Mouse (Mus musculus) adrenal gland, adult 2 months (tissue): Measurements from ENCODE around the gene Map1b. TPM values are rescaled to one million over a fixed set of nuclear protein-coding genes. Genes with fewer than 3 reads are reported as not detected.
A peak's percentile ranks its signal among the peaks of the same experiment; 100 is the strongest.

Source experiments
- DNase-seq: peaks from one replicate; pipeline ENCODE4 v3.0.0; 2021
- polyA plus RNA-seq: library from polyadenylated mRNA; depleted of rRNA; stranded (reverse); fragments of >200 nt; gene quantifications from 2 replicates; pipeline ENCODE4 v1.2.3, GENCODE M21; 2012
- total RNA-seq, 2 experiments: library from RNA; stranded (reverse); gene quantifications; 2 replicates each; pipeline ENCODE4 v1.2.3; 2021

The Map1b gene
- total and polyA plus RNA-seq, 3 experiments: 4.0 to 110 (median 107) TPM

- DNase-seq: no peak
Measured at GRCm38 (mm10) chr13:99489998-99490397, 26.3 kb downstream of the Map1b start.

- DNase-seq: no peak
Measured at GRCm38 (mm10) chr13:99489175-99489574, 27.2 kb downstream of the Map1b start.

GRCm38 (mm10) chr13:99485861-99486260 is 30.5 kb downstream of the Map1b start:
- DNase-seq: no peak

DNA sequence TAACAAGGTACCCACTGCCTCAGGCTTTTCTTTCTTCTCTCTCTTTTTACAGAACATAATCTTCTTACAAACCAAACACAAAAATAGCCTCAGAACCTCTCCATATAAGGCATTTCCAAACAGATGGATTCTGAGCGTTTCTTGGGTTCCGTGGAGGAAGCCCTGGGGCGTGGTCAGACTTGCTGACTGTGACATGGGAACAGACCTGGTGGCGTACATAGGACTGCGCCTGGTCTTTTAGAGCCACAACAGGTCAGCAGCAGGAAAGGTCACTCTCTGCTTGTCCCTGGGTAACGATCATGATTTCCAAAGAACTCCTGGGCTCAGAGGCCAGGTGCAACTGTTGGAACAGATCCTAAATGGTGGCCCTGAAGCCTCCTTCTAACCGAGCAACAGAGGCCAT is 31.0 kb downstream of the Map1b start:
- no peak for DNase-seq

DNA sequence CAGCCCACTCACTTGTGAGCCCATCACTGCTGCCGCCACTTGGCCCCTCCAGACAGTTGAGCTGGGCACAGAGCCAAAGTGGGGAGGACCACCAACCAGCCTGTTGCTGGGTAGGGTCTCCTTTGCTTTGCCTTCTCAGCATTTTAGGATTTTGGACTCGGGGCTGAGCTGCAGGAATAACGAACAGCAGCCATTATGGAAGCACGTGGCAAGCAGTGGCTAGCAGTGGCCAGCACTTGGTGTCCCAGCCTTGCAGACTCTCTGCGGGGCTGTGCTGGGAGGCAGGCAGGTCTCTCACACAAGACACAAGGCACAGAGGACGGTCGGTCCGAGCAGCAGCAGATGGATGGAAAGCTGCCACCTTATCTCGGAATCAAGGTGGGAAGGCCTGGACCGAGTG is 31.4 kb downstream of the Map1b start:
- no peak for DNase-seq

- no peak for DNase-seq
Measured at GRCm38 (mm10) chr13:99483433-99483832, 32.9 kb downstream of the Map1b start.

GRCm38 (mm10) chr13:99475488-99475887 is 40.9 kb downstream of the Map1b start:
- DNase-seq: peak; percentile 14

DNA sequence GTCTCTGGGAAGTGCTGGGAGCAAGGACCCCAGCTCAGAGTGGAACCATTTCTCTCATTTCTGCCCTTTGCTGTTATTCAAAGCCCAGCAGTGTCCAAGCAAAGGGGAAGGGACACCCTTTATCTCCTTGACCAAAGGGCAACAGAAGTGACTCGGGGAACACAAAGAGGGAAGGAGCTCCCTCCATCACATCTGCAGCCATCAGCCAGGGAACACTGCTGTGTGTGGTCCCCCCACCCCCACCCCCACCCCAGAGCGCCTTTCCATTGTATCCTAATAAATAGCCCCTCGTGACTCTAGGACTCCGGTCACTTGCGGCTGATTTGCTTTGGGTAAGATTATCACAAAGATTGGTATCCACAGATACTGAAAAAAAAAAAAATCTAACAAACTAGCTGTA is 41.3 kb downstream of the Map1b start:
- DNase-seq: no peak

DNA sequence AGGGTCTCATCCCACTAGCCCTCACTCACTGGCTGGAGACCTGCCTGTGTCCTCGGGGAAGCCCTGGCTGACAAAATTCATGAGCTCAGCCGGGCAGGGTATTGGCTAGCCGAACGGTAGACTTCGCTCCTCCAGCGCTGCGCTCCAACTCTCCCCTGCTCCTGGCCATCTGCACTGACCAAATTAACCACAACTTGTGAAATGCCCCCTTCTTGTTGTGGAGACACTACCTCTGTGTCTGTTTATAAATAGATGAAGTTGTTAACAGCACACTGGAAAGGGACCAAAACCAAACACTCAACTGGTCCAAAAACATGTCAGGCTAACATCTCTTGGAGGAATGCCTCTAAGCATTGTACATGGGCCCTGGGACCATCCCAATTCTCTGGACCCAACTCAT is 42.2 kb downstream of the Map1b start:
- no peak for DNase-seq

DNA sequence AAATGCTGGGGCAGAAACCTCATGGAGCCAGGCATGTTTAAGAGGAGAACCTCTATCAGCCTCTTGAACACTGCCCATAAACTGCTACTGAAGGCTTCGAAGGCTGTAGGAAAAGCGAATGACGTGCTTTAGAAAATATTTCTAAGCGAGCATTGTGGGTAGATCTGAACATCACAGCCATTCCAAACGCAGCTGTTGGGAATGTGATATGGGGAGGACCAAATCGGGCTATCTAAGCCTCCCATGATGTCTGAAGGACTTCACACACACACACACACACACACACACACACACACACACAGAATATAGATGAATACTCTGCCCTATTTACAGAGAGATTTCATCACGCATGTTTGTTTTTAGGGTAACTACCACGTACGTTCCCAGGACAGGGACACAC is 44.3 kb downstream of the Map1b start:
- no peak for DNase-seq

DNA sequence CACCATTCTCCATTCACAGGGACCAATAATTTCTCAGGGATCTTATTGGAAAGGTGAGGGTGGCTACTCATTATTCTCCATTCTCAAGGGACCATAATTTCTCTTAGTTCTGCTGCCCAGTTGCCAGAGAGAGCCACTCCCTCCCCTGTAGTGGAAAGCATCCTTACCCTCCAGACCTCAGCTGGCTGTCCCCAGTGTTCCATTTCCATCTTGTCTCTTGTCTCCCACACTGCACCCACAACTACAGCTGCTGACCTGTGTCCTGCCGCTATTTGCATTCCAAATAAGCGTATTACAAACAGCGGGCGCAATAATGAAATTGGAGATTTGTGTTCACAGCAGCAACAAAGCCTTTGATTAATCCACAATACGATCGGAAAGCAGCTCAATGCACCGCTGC is 46.3 kb downstream of the Map1b start:
- no peak for DNase-seq

GRCm38 (mm10) chr13:99468267-99468666 is 48.1 kb downstream of the Map1b start:
- DNase-seq: no peak

- DNase-seq: peak; percentile 55
Measured at GRCm38 (mm10) chr13:99466811-99467315, 49.5 kb downstream of the Map1b start.

DNA sequence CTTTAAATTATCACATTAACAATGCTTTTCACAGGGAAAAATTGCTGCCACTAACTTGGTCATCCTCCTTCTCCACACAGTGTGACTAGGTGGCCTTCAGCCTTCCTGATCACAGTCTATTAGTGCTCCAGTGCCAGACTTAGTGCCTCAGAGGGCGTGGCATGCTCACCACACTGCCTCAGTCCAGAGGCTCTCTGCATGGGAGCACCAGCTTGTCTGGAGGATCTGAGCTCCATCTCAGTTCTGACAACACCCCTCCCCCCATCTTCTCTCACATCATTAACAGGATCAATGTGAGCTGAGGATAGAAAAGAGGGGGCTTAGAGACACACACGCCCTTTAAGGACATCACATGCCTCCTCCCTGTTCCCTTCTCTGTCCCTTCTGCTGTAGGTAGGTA is 50.3 kb downstream of the Map1b start:
- no peak for DNase-seq

- DNase-seq: no peak
Measured at GRCm38 (mm10) chr13:99464551-99464950, 51.8 kb downstream of the Map1b start.

- no peak for DNase-seq
Measured at GRCm38 (mm10) chr13:99461886-99462285, 54.5 kb downstream of the Map1b start.

- no peak for DNase-seq
Measured at GRCm38 (mm10) chr13:99459612-99460011, 56.7 kb downstream of the Map1b start.

DNA sequence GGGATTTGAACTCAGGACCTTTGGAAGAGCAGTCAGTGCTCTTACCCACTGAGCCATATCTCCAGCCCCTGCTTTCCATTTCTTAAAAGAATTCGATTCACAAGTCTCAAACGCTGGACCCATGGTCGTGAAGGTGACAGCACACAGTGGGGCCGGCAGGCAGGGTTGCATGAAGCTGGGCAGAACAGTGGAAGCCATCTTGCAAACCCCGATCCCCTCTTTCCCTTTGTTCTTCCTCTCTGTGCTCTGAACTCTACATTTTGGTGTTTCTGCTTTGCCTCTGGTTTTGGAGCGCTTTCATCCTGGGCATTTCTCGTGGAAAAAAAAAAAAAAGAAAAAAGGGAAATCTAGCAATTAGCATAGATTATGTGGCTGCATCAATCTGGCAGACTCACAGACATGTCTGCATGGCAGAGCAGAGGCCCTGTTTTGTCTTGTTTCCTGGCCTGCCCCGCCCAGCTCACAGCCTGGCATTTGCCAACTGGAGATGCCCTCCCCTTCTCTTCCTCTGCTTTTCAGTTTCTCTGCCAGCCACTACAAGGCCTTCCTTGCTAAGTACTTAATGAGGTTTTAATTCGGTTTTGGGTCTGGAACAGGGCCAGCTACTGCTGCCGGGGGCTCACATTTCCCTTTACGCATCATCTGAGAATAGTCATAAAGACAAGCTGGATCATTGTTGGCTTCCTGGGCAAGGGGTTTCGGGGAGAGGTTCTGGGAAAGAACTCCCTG is 57.5 kb downstream of the Map1b start:
- peak; percentile 31 for DNase-seq

DNA sequence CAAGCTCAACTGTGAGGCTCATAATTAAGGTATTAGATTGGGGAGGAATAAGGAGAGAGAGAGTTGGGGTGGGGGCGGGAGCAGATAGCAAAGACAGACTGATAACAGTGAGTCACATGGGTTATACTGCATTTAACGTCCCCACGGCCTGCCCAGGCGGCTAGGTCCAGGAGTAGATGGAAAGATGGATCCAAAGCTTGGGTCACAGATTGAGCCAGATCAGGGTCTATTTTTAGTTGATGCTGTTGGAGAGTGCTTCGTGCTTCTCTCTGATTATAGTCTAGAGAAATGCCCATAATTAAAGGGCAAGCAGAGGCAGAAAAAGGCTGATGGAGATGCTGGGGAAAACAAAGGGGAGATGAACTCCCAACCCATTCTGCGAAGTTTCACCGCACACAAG is 61.4 kb downstream of the Map1b start:
- no peak for DNase-seq

DNA sequence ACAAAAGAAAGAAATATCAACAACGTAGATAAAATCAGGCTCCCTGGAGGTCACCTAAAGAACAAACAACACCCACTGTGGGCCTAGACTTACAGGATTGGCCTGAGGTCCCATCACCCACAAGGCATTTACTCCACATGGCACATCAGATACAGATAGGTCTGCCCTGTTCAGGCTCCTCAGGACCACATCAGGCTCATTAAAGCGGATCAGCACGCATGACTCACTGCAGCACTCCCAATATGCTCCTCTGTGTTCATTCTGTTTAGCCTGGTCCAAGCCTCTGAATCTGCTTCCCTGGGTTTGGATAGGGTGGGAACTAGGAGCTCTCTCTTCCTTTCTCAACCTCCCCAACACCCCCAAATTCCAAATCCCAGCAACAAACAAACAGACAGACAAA is 63.9 kb downstream of the Map1b start:
- DNase-seq: no peak

GRCm38 (mm10) chr13:99451276-99451675 is 65.1 kb downstream of the Map1b start:
- no peak for DNase-seq

DNA sequence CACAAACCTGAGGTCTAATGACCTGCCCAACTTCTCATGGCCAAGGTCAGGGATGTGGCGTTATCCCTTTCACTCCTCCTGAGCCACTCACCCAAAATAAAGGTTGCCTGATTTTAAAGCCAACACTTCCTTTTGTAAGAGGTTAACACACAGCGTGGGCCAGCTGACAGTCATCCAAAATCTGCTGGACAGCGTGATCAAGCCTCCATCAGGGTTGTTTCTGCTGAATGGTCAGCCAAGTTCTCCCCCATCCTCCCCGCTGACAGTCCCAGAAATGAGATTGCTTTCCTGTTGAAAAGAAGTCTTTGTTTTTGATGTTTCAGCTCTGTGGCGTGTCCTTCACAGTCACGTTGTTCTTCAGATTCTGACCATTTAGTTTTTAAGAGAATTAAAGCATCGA is 65.6 kb downstream of the Map1b start:
- no peak for DNase-seq

DNA sequence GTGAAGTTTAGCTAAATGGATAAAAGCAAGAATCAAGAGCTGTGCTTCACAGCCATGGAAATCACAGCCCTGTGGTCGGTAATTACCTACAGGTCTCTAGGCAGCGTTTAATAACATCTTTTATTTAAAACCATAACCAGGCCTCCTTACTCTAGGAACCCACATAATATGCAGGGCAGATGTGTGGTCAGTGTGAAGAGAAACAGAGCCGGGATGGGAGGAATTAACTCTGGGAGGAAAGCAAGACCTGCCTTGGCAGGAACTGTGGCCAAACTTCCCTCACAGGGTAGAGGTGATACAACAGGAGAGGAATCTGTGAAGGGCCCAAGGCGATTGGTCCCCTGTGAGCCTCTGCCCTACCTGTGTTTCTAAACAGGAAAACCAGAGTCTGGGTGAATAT is 66.8 kb downstream of the Map1b start:
- DNase-seq: no peak

DNA sequence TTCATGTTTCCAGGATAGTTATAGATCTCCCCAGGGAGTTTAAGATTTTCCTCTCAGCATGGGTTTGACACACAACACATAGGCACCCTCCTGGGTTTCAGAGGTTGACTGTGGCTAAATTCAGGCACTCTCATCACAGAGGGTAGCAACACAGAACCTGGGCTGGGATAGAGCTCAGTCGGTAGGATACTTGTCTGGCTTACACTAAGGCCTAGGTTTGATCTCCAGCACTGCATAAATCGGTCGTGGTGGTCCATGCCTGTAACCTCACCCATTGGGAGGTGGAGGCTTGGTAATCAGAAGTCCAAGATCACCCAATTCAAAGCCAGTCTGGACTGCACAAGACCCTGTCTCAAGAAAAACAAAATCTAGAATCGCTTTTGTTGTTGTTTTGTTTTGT is 68.1 kb downstream of the Map1b start:
- DNase-seq: no peak
